Mouse (Mus musculus) mature B cell (primary cell): ENCODE measurements around the gene Sgtb.

Experiments
- in situ Hi-C: fragments of 300-500 bp; cut with MboI; formaldehyde crosslinking; loops from 2 replicates; pipeline ENCODE4 v1.14.3; 2019

Gene Sgtb

DNA sequence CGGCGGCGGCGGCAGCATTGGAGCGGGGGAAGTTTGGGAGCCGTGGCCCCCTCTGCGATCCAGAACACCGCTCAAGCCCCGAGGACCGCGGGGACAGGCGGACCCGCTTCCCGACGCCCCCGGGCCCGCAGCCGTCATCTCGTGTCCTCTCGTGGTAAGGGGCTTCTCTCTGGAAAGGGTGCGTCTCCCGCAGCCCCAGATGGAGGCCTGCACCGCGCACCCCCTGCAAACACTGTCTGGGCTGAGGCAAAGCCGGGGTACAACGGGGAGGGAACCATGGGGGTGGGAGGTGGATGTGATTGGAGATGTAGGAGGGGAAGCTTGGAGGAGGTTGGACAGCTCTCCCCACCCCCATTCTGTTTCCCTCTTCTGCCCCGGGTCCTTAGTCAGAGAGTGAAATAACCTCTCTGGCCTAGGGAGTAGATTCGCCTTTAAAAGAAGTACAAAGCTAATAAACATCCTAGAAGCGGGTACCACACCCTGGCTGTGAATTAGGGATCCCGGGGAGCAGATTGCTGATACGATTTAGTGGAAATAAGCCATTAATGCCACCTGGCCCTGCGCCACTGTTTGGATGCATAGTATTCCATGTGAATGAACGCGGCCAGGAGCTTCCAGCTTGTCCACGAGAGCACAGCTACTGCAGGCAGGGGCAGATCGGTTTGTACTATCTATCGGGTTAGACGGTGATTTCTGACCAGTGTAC lies 428 bp downstream of the Sgtb start:
- in situ Hi-C loops: no loop called here

GRCm38 (mm10) chr13:104110526-104110925 lies 985 bp downstream of the Sgtb start:
- in situ Hi-C loops: no loop called here

GRCm38 (mm10) chr13:104112266-104112900 lies 2.8 kb downstream of the Sgtb start:
- in situ Hi-C loops: no loop called here

- in situ Hi-C loops: no loop called here
Measured at GRCm38 (mm10) chr13:104113782-104114181, 4.2 kb downstream of the Sgtb start.

DNA sequence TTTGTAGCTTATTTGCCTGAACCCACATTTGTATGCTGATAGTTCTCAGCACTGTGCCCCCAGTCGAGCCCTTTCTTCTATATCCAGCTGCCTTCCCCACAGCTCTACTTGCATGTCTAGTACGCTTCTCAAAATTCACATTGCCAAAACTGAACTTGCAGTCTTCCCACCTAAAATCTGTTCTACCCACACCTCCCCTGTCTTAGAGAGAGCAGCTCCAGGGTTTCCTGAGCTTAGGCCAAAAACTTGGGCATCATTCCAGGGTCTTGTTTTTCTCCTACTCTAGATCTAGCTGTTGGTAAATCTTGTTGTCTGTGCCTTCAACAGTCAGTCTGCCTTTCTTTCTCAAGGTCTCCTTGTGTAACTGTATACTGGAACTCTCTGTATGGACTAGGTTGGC lies 5.3 kb downstream of the Sgtb start:
- in situ Hi-C loops: no loop called here

DNA sequence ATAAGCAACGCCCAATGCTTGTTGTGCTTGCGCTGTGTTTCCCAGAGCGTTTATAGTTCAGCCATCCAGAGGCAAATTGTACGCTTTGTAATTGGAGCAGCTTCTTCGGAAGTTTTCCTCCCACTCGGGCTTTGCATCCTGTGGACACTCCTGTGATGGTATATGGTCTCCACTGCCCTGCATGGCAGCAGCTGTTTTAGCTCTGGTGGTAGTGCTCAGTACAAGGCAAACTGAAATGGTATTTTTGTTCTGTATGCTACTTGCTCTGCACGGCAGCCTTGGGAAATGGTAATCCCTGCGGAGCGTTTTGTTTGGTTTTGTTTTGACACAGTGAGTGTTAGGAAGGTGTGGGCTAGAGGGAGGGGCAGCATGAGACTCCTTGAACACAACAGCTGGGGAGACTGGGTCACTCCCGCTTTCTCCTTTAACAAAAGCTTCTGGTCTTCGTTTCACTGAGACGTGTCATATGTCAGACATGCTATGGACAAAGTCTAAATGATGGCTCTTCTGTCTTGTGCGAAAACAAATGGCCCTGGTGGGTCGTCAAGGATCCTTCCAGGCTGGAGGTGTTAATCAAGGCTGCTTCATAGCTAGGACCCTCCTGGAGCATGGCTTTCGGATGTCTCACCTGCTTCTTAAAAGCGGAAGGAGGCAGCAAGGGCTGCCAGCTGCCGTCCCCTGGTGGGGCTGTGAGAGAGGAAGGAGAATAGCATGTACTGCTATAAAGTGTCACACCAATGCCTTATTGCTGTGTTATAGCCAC lies 12.7 kb downstream of the Sgtb start:
- in situ Hi-C loops: no loop called here

DNA sequence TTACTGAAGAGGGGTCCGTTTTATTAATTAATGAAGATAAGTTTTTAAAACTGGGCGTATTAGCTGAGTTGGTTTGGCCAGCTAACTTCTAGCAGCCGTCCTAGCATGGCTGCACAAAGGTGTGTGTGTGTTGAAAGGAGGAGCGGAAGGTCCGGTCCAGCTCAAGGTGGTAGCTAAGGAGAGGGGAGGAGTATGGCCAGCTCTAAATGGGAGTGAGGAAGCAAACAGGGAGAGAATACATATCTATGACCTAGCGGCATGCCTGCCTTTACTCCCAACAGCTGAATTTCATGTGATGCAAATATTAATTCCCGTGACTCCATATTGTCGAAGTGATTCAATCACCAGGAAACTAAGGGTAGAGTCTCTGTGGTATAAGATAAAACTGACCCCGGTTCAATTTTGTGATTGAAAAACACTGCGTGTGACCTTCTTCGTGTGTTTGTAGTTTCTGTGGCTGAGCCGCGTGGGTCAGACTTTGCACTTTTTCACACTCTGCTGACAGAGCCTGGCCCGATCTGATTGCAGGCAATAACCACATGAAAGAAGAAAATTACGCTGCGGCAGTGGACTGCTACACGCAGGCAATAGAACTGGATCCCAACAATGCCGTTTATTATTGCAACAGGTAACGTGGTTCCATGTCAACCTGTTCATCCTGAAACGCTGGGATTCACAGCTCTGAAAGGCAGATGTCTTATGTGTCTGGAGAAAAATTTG lies 14.3 kb downstream of the Sgtb start:
- in situ Hi-C loops: no loop called here

GRCm38 (mm10) chr13:104132561-104132960 lies 23.0 kb downstream of the Sgtb start:
- in situ Hi-C loops: no loop called here

DNA sequence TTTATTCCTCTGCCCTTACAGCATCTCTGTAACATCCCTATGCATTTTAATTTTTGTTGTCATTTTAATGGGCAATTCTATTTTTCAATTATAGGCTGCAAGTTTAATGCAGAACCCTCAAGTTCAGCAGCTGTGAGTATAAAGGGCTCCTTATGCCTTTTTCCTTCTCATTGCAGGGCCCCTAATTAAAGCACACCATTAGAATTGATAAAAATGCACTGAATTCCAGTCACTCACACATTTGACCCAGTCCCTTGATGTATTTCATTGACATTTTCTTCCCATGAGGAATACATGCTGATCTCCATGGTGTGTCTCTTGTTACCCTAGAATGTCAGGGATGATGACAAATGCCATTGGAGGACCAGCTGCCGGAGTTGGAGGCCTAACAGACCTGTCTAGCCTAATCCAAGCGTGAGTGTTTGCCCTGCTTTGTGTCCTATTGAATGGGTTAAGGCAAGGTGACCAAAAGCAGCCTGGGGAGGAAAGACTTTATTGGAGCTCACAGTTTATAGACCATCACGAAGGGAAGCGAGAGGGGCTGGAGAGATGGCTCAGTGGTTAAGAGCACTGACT lies 25.1 kb downstream of the Sgtb start:
- in situ Hi-C loops: no loop called here

DNA sequence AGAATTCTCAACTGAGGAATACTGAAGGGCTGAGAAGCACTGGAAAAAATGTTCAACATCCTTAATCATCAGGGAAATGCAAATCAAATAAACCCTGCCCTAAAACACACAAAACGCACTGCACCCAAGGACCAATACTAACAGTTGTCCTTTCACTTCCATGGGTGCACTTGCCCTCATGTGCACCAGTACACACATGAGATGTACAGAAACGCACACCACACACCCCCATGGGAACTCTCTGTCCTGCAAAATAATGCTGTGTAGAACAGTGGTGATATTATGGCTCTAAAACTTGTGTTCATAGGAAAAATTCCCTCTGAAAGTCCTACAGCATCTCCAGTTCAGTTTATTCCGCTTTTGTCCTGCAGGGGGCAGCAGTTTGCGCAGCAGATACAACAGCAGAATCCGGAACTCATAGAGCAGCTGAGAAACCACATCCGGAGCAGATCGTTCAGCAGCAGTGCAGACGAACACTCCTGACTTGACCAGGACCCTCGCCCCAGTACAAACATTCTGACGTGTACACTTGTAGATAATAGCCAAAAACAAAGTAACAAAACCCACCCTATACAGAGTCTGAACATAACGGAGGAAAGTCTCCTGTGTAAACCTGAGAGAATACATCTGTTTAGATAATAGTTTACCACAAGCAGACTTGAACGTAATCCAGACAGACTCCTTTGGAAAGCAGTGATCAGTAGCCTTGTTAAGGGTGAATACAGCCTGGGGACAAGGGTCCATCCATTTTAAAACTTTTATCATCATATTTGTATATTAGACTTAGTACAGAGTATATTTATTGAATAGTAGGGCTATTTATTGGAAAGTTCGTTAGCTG lies 30.0 kb downstream of the Sgtb start:
- in situ Hi-C loops: no loop called here

DNA sequence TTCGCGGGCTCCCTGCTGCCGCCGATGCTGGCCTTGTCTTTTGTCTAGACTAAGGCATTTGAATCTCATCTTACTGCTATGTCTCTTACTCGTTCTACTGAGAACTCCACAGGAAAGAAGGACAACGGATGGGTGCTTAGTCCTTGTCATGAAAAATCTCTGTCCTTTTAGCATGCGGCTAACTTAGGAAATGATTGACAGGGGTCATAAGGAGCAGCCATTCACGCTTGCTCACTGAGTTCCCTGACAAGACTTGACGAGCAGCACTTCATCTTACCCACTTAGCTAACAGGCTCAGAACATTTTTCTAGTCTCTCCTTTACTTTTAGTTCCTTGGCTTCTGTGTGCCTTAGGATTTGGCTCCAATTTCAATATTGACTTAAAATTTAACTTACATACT lies 35.3 kb downstream of the Sgtb start:
- in situ Hi-C loops: no loop called here

DNA sequence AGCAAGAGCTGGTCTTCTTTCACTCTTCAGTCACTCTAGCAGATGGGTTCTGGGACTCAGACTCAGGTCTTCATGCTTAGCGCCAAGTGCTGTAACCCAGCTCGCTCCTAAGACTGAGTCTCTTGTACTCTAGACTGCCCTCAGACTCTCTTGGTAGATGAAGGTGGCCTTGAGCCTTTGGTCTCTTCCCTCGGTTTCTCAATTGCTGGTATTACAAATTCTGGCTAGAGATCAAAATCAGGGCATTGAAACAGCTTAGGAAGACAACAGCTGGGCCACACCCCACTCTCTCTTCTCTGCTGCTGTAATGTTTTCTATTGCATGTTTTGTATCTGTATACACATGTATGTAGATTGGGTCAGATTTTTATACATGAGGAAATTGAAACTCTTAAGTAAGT lies 36.1 kb downstream of the Sgtb start:
- in situ Hi-C loops: no loop called here

DNA sequence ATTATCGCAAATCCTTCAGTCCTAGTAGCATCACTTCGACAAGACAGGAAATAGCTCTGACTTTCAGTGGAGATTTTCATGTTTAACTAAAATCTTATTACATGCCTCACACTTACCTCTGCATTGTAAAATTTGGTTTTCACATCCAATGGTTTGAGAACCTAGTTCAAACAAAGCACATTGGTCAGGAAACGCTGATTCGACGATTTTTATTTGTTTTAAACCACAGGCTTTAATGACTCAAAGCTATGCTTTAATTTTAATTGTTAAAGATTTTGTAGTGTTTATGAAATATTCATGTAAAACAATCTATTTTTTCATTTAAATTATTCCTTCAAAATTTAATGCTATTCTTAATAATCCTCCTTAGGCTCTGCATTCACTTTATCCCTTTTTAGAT lies 44.6 kb downstream of the Sgtb start:
- in situ Hi-C loops: no loop called here

DNA sequence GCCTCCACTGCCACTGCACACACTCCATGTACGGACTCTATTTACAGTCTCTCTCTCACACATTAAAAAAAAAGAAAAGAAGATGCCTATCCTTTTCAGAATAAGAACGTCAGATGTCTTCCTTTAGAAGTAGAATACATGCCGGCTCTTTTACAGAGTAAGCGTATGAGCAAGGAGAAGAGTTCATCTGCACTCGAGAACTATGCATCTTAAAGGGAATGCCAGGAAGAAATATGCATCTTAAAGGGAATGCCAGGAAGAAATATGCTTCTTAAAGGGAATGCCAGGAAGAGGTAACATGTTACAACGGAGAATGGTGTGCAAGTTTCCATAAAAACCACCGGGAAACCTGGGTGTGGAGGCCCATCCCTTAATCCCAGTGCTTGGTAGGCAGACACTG lies 45.6 kb downstream of the Sgtb start:
- in situ Hi-C loops: no loop called here

DNA sequence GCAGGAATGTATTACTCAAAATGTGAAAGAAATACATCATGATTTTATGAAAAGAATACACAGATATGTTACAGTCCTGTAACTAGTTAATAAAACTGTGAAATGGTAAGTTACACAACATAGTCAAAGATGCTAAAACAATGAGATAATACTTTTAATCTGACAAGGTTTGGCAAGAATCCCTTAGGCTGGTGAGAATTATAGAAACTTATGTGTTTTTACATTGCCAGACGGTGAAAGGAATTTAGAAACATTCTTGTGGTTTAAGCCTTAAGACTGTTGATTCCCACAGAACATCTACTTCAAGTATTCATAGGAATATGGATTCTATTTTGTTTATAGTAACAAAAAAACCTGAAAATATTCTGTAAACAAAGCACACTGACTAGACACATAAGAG lies 46.1 kb downstream of the Sgtb start:
- in situ Hi-C loops: no loop called here

GRCm38 (mm10) chr13:104171711-104172110 lies 62.2 kb downstream of the Sgtb start:
- in situ Hi-C loops: no loop called here

GRCm38 (mm10) chr13:104172498-104172897 lies 63.0 kb downstream of the Sgtb start:
- in situ Hi-C loops: no loop called here

GRCm38 (mm10) chr13:104176874-104177273 lies 67.3 kb downstream of the Sgtb start:
- in situ Hi-C loops: no loop called here

DNA sequence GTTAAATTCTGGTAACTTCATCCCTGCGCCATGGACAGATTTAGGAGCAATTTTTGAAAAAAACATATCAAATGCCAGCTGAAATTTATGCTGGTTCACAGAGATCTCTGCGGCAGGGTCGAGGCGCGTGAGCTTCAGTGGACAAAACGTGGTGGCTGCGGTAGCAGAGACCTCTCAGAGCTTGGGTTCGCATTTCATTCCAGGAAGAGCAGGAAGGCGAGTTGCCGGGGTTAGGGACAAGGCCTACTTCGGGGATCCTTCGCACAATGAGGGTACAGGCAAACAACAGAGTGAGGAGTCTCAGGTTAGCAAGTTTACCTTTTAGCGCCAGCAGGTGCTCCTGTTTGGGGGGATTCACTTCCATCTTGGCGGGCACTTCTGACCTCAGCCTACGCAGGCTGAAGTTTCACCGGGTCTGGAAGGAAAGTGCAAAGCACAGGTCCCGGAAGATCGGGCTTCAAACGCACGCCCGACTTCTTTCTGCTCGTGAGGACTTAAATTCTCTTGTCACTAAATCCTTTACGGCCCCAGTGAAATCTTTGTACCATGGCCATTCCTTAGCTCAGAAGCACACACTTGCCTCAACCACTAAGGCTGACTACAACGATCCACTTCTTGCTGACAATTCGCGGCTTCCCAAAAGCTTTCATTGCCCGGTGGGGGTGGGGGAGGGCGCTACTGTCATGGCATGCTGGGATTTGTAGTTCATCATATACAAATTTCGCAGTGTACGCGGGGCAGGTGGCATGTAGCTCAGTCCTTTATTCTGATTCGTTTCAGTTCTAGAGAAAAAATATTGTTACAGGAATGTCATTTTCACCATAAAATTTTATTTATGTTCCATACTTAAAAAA lies 68.5 kb downstream of the Sgtb start, which contains the start of gene Trappc13:
Gene Trappc13 (minus strand): TSS at position 674 of the 854 bp plus-strand sequence.
- in situ Hi-C loops: no loop called here

DNA sequence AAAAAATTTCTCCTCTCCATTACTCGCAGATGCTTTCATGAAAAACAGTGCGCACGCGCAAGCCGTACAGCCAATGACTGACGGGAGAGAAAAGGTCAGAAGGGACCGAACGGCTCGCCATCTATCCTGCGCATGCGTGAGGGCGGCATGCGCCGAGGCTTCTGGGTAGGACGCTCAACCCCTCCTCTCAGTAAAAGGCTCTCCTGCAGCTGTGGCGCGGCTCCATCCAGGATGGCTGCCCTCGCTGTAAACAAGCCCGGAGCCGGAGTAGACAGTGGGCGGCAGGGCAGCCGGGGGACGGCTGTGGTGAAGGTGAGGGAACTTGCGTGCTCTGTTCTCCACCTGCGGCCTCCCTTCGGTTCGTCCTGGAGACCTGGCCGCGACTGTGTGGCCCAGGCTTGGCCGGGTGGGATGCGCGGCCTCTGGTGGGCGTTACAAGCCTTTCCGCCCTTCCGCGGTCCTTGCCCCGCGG lies 69.1 kb downstream of the Sgtb start, which contains the start of gene Trim23:
Gene Trim23 (plus strand): TSS at position 148 of the 472 bp plus-strand sequence.
- in situ Hi-C loops: no loop called here
